Mouse (Mus musculus): Measurements from ENCODE around the gene Hdgfl2. TPM values are rescaled to one million over a fixed set of nuclear protein-coding genes. Genes with fewer than 3 reads are reported as not detected.
"Not testable (repeated sequence)": the region's sequence is repeated elsewhere in the genome, so short reads cannot be mapped to it uniquely, and the experiment has no call there.

Gene Hdgfl2
- polyA plus RNA-seq, 1 experiment from 2014 or later: 144 TPM

- no peak overlapping the region for H3K27ac ChIP-seq (replicated peaks)
- H3K4me2 ChIP-seq (replicated peaks): no peak overlapping the region
- ATAC-seq (replicated peaks): no peak
- H3K9ac ChIP-seq (replicated peaks): no peak overlapping the region
- H3K4me1 ChIP-seq: peaks cover 5% of the 10 kb centered on the region
- 96% methylated on average over 14 of the region's 14 CpGs for WGBS
- no peak overlapping the region for H3K4me3 ChIP-seq
- H3K36me3 ChIP-seq: peaks cover 88% of the 10 kb centered on the region
- H3K9me3 ChIP-seq: no peaks in the 10 kb centered on the region
- no peaks in the 10 kb centered on the region for H3K27me3 ChIP-seq
Observed at GRCm38 (mm10) chr17:56069066-56069465, 10.4 kb upstream of the Hdgfl2 start.

GRCm38 (mm10) chr17:56071126-56071525 lies 8.3 kb upstream of the Hdgfl2 start:
- no peak overlapping the region for H3K9ac ChIP-seq (replicated peaks)
- no peak overlapping the region for H3K4me3 ChIP-seq
- no peak for ATAC-seq (replicated peaks)
- no peaks in the 10 kb centered on the region for H3K9me3 ChIP-seq
- H3K4me1 ChIP-seq: peaks cover 15% of the 10 kb centered on the region
- H3K36me3 ChIP-seq: peaks cover 71% of the 10 kb centered on the region
- H3K4me2 ChIP-seq (replicated peaks): no peak overlapping the region
- H3K27ac ChIP-seq (replicated peaks): no peak overlapping the region
- no peaks in the 10 kb centered on the region for H3K27me3 ChIP-seq

GRCm38 (mm10) chr17:56072243-56072642 lies 7.2 kb upstream of the Hdgfl2 start:
- 92% methylated on average over 5 of the region's 5 CpGs for WGBS
- Histone ChIP-seq H3K9me3 (no peaks in the 10 kb centered on the region), H3K27me3 (no peaks in the 10 kb centered on the region), H3K36me3 (peaks cover 62% of the 10 kb centered on the region), H3K9ac (replicated peaks) (no peak overlapping the region), H3K4me1 (peaks cover 15% of the 10 kb centered on the region), H3K27ac (replicated peaks) (no peak overlapping the region), H3K4me2 (replicated peaks) (no peak overlapping the region), H3K4me3 (no peak overlapping the region)
- ATAC-seq (replicated peaks): no peak

- ATAC-seq (replicated peaks): peak; percentile 3
- H3K36me3 ChIP-seq: peaks cover 42% of the 10 kb centered on the region
Observed at GRCm38 (mm10) chr17:56074097-56074826, 5.2 kb upstream of the Hdgfl2 start.

GRCm38 (mm10) chr17:56074827-56075208 lies 4.6 kb upstream of the Hdgfl2 start, which contains the start of gene Ubxn6:
Gene Ubxn6 (minus strand): TSS chr17:56075028.
- no peaks in the 10 kb centered on the region for H3K27me3 ChIP-seq
- under 1% methylated on average over 35 of the region's 35 CpGs for WGBS
- H3K9me3 ChIP-seq: no peaks in the 10 kb centered on the region
- peak within 1 kb of the TSS; percentile 83 for H3K27ac ChIP-seq (replicated peaks)
- ATAC-seq (replicated peaks): peak; percentile 62
- H3K9ac ChIP-seq (replicated peaks): peak within 1 kb of the TSS; percentile 64
- peak within 1 kb of the TSS; percentile 64 for H3K4me2 ChIP-seq (replicated peaks)
- peak within 1 kb of the TSS; percentile 54 for H3K4me3 ChIP-seq
- H3K4me1 ChIP-seq: peaks cover 15% of the 10 kb centered on the region
- peaks cover 36% of the 10 kb centered on the region for H3K36me3 ChIP-seq

More at GRCm38 (mm10) chr17:56074097-56074826, 5.2 kb upstream of the Hdgfl2 start:
- Histone ChIP-seq H3K27me3 (no peaks in the 10 kb centered on the region), H3K9ac (replicated peaks) (peak overlapping the region; percentile 64), H3K9me3 (no peaks in the 10 kb centered on the region), H3K4me1 (peaks cover 15% of the 10 kb centered on the region), H3K4me2 (replicated peaks) (peak overlapping the region; percentile 64), H3K4me3 (peak overlapping the region; percentile 54), H3K27ac (replicated peaks) (peak overlapping the region; percentile 83)
- WGBS: 9% methylated on average over 22 of the region's 22 CpGs

GRCm38 (mm10) chr17:56077523-56077922 lies 1.9 kb upstream of the Hdgfl2 start:
- 89% methylated on average over 5 of the region's 5 CpGs for WGBS
- H3K27me3 ChIP-seq: no peaks in the 10 kb centered on the region
- H3K9ac ChIP-seq (replicated peaks): no peak overlapping the region
- H3K27ac ChIP-seq (replicated peaks): no peak overlapping the region
- H3K36me3 ChIP-seq: peaks cover 10% of the 10 kb centered on the region; the same call in 1 of the 2 replicates
- peaks cover 40% of the 10 kb centered on the region for H3K4me1 ChIP-seq
- H3K4me3 ChIP-seq: no peak overlapping the region
- no peak for ATAC-seq (replicated peaks)
- H3K9me3 ChIP-seq: no peaks in the 10 kb centered on the region
- no peak overlapping the region for H3K4me2 ChIP-seq (replicated peaks)

- 65% methylated on average over 9 of the region's 9 CpGs for WGBS
- H3K9me3 ChIP-seq; H3K9ac ChIP-seq (replicated peaks); ATAC-seq (replicated peaks); H3K27me3 ChIP-seq; H3K36me3 ChIP-seq: not testable (repeated sequence)
- Histone ChIP-seq H3K4me2 (replicated peaks) (peak overlapping the region; percentile 97; the same call in 1 of the 2 replicates), H3K4me1 (peaks cover 44% of the 10 kb centered on the region), H3K4me3 (peak overlapping the region; percentile 88), H3K27ac (replicated peaks) (0 out of 2 replicates have a peak overlapping the region, but pooled peaks have one; percentile 35)
Observed at GRCm38 (mm10) chr17:56078361-56078760, 1.1 kb upstream of the Hdgfl2 start.

GRCm38 (mm10) chr17:56079921-56080320 lies 487 bp downstream of the Hdgfl2 start:
- Histone ChIP-seq H3K36me3 (peaks cover 12% of the 10 kb centered on the region; the same call in 1 of the 2 replicates), H3K4me1 (peaks cover 38% of the 10 kb centered on the region), H3K9ac (replicated peaks) (peak overlapping the region; percentile 80), H3K4me3 (peak overlapping the region; percentile 88), H3K27ac (replicated peaks) (peak overlapping the region; percentile 68; the same call in 1 of the 2 replicates), H3K4me2 (replicated peaks) (peak overlapping the region; percentile 97), H3K9me3 (no peaks in the 10 kb centered on the region), H3K27me3 (no peaks in the 10 kb centered on the region)
- WGBS: 2% methylated on average over 11 of the region's 11 CpGs
- no peak for ATAC-seq (replicated peaks)

- Histone ChIP-seq H3K9me3 (no peaks in the 10 kb centered on the region), H3K9ac (replicated peaks) (peak overlapping the region; percentile 80), H3K27ac (replicated peaks) (peak overlapping the region; percentile 29; the same call in 1 of the 2 replicates), H3K27me3 (no peaks in the 10 kb centered on the region), H3K4me3 (peak overlapping the region; percentile 88), H3K36me3 (peaks cover 12% of the 10 kb centered on the region; the same call in 1 of the 2 replicates), H3K4me1 (peaks cover 32% of the 10 kb centered on the region), H3K4me2 (replicated peaks) (peak overlapping the region; percentile 97)
- WGBS: 6% methylated on average over 8 of the region's 8 CpGs
- ATAC-seq (replicated peaks): peak; percentile 51
Observed at GRCm38 (mm10) chr17:56080781-56081585, 1.5 kb downstream of the Hdgfl2 start.

GRCm38 (mm10) chr17:56092312-56092711 lies 12.9 kb downstream of the Hdgfl2 start:
- no peak overlapping the region for H3K9ac ChIP-seq (replicated peaks)
- H3K27me3 ChIP-seq: no peaks in the 10 kb centered on the region
- no peak overlapping the region for H3K27ac ChIP-seq (replicated peaks)
- no peaks in the 10 kb centered on the region for H3K4me1 ChIP-seq
- no peaks in the 10 kb centered on the region for H3K9me3 ChIP-seq
- WGBS: 85% methylated on average over 1 of the region's 1 CpGs
- no peak for ATAC-seq (replicated peaks)
- H3K36me3 ChIP-seq: peaks cover 34% of the 10 kb centered on the region
- no peak overlapping the region for H3K4me2 ChIP-seq (replicated peaks)
- no peak overlapping the region for H3K4me3 ChIP-seq

- Histone ChIP-seq H3K9me3 (no peaks in the 10 kb centered on the region), H3K4me2 (replicated peaks) (no peak overlapping the region), H3K4me3 (no peak overlapping the region), H3K9ac (replicated peaks) (no peak overlapping the region), H3K27ac (replicated peaks) (no peak overlapping the region), H3K4me1 (no peaks in the 10 kb centered on the region), H3K36me3 (peaks cover 37% of the 10 kb centered on the region), H3K27me3 (no peaks in the 10 kb centered on the region)
- ATAC-seq (replicated peaks): no peak
- WGBS: 88% methylated on average over 1 of the region's 1 CpGs
Observed at GRCm38 (mm10) chr17:56092794-56093193, 13.4 kb downstream of the Hdgfl2 start.

GRCm38 (mm10) chr17:56096883-56097282 lies 17.4 kb downstream of the Hdgfl2 start:
- H3K9me3 ChIP-seq: no peaks in the 10 kb centered on the region
- no peaks in the 10 kb centered on the region for H3K4me1 ChIP-seq
- H3K4me2 ChIP-seq (replicated peaks): no peak overlapping the region
- no peak overlapping the region for H3K27ac ChIP-seq (replicated peaks)
- no peak for ATAC-seq (replicated peaks)
- H3K27me3 ChIP-seq: no peaks in the 10 kb centered on the region
- H3K9ac ChIP-seq (replicated peaks): no peak overlapping the region
- H3K4me3 ChIP-seq: no peak overlapping the region
- peaks cover 62% of the 10 kb centered on the region for H3K36me3 ChIP-seq
- 91% methylated on average over 12 of the region's 12 CpGs for WGBS

Data from forebrain, embryonic 15.5 days (tissue).